Mouse (Mus musculus): ENCODE data around the gene Lpcat1. TPM values are rescaled to one million over a fixed set of nuclear protein-coding genes. Genes with fewer than 3 reads are reported as not detected.

The Lpcat1 gene
- polyA plus RNA-seq, 1 experiment from 2014 or later = 73.9 TPM

GRCm38 (mm10) chr13:73446076-73446475, 20.9 kb upstream of the Lpcat1 start:
- ChIA-PET CTCF (interaction anchor here (1.2 kb wide), 3 partner anchors 11 to 16 kb away, joined by 3 to 5 read pairs (median 3); no protein-coding TSS in a partner anchor), POLR2A (interaction anchor here (1.2 to 1.3 kb wide), 2 partner anchors 12 to 15 kb away, joined by 3 read pairs; no protein-coding TSS in a partner anchor)
- in situ Hi-C loops (cut with MboI; ENCODE audit: low pct_unique_long_range_greater_than_20kb) = no loop called here
- ATAC-seq = no peak
- H3K27me3 ChIP-seq = no peaks in the 10 kb centered on the region
- TF ChIP-seq CTCF (IDR thresholded peaks at IDR 0.05) = no peak
- DNase-seq (ENCODE audit: low read depth, low spot score) = no peak

GRCm38 (mm10) chr13:73446494-73446893, 20.5 kb upstream of the Lpcat1 start:
- POLR2A ChIA-PET = interaction anchor here (1.2 to 1.3 kb wide), 2 partner anchors 12 to 15 kb away, joined by 3 read pairs; no protein-coding TSS in a partner anchor
- ATAC-seq = peak; percentile 18

DNA sequence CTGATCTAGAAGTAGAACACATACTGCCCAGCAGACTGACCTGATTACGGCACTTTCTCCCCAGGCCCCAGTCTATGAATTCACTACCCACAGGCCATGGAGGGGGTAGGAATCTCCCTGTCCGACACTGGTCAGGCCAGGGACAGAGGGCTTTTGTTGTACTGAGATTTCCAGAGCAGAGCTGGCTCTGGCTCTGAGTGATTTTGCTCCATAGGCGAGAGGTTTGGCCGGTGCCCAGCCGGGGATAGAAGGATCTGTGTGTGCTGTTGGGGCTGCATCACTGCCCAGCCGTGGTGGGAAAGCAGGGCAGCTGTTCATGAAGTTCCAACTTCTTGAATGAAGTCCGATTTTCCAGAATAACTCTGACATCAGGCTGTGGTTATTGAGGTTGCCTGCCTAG, 20.1 kb upstream of the Lpcat1 start:
- ATAC-seq = peak; percentile 56
- POLR2A ChIA-PET = interaction anchor here (0.7 to 1.3 kb wide), 3 partner anchors 12 to 236 kb away, joined by 3 read pairs; no protein-coding TSS in a partner anchor
- in situ Hi-C loops (cut with MboI; ENCODE audit: low pct_unique_long_range_greater_than_20kb) = no loop called here

More at GRCm38 (mm10) chr13:73446494-73446893, 20.5 kb upstream of the Lpcat1 start:
- in situ Hi-C loops (cut with MboI; ENCODE audit: low pct_unique_long_range_greater_than_20kb) = no loop called here
- TF ChIP-seq CTCF (IDR thresholded peaks at IDR 0.05) = no peak
- DNase-seq (ENCODE audit: low read depth, low spot score) = no peak
- CTCF ChIA-PET = interaction anchor here (1.2 to 1.6 kb wide), 5 partner anchors 8 to 16 kb away, joined by 3 to 5 read pairs (median 3); no protein-coding TSS in a partner anchor
- no peaks in the 10 kb centered on the region for H3K27me3 ChIP-seq

DNA sequence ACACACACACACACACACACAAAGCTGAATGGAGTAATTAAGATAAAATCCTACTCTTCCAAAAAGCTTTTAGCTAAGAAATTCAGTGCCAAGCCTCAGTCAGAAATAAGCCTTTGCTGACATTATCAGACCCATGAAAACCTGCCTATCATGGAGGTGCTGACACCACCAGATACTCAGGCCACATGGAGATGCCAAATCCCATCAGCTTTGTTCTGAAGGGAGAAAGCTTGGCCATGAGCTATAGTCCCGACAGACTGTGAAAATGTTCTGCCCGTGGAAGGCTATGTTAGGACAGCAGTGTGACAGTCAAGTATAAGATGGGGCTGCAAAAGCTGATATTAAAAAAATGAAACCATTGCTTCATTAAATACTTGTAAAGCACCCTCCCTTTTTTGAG, 19.5 kb upstream of the Lpcat1 start:
- ATAC-seq = no peak
- CTCF ChIA-PET = interaction anchor here (1.2 to 1.6 kb wide), 3 partner anchors 9 to 17 kb away, joined by 3 to 5 read pairs (median 5); no protein-coding TSS in a partner anchor
- in situ Hi-C loops (cut with MboI; ENCODE audit: low pct_unique_long_range_greater_than_20kb) = no loop called here
- no peak for DNase-seq (ENCODE audit: low read depth, low spot score)
- POLR2A ChIA-PET = interaction anchor here (0.7 kb wide), 1 partner anchor 236 kb away, joined by 3 read pairs; no protein-coding TSS in a partner anchor
- H3K27me3 ChIP-seq = no peaks in the 10 kb centered on the region
- no peak for TF ChIP-seq CTCF (IDR thresholded peaks at IDR 0.05)

More for the DNA sequence above, 20.1 kb upstream of the Lpcat1 start:
- CTCF ChIA-PET = interaction anchor here (1.2 to 1.6 kb wide), 4 partner anchors 8 to 17 kb away, joined by 3 to 5 read pairs (median 4); no protein-coding TSS in a partner anchor
- DNase-seq (ENCODE audit: low read depth, low spot score) = no peak
- no peaks in the 10 kb centered on the region for H3K27me3 ChIP-seq
- TF ChIP-seq CTCF (IDR thresholded peaks at IDR 0.05) = no peak

DNA sequence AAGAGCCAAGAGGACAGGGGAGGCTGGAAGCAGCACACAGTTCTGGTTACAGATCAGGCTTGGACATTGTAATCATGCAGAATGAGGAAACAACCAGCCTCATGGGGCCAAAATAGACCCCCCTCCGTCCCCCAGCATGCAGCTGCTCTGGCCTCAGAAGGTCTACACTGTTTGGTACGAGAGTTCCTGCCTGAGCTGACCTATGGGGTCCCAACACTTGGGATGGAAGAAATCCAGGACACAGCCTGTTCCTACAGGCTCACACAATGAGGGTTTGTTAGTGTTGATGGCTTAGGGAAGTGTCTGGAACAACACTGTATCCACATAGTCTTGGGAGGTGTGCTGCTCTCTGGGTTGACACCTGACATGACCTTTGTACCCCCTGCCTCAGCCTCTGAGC, 18.8 kb upstream of the Lpcat1 start:
- POLR2A ChIA-PET = no interaction called here
- CTCF ChIA-PET = interaction anchor here (0.7 to 1.1 kb wide), 2 partner anchors 14 to 22 kb away, joined by 3 read pairs; no protein-coding TSS in a partner anchor
- DNase-seq (ENCODE audit: low read depth, low spot score) (no peak), ATAC-seq (no peak)
- H3K27me3 ChIP-seq = no peaks in the 10 kb centered on the region
- in situ Hi-C loops (cut with MboI; ENCODE audit: low pct_unique_long_range_greater_than_20kb) = no loop called here
- no peak for TF ChIP-seq CTCF (IDR thresholded peaks at IDR 0.05)

GRCm38 (mm10) chr13:73448723-73449122, 18.3 kb upstream of the Lpcat1 start:
- ChIA-PET CTCF (interaction anchor here (0.7 to 1.7 kb wide), 3 partner anchors 15 to 23 kb away, joined by 3 to 4 read pairs (median 3); no protein-coding TSS in a partner anchor), POLR2A (no interaction called here)
- DNase-seq (ENCODE audit: low read depth, low spot score) = no peak
- TF ChIP-seq CTCF (IDR thresholded peaks at IDR 0.05) = no peak
- in situ Hi-C loops (cut with MboI; ENCODE audit: low pct_unique_long_range_greater_than_20kb) = no loop called here
- no peaks in the 10 kb centered on the region for H3K27me3 ChIP-seq
- no peak for ATAC-seq

GRCm38 (mm10) chr13:73453503-73454217, 13.3 kb upstream of the Lpcat1 start:
- H3K27me3 ChIP-seq = no peaks in the 10 kb centered on the region
- no peak for DNase-seq (ENCODE audit: low read depth, low spot score)
- no peak for TF ChIP-seq CTCF (IDR thresholded peaks at IDR 0.05)
- ChIA-PET POLR2A (no interaction called here), CTCF (interaction anchor here (0.6 to 1.1 kb wide), 2 partner anchors 12 to 13 kb away, joined by 3 read pairs; no protein-coding TSS in a partner anchor)
- in situ Hi-C loops (cut with MboI; ENCODE audit: low pct_unique_long_range_greater_than_20kb) = no loop called here
- ATAC-seq = peak; percentile 76

DNA sequence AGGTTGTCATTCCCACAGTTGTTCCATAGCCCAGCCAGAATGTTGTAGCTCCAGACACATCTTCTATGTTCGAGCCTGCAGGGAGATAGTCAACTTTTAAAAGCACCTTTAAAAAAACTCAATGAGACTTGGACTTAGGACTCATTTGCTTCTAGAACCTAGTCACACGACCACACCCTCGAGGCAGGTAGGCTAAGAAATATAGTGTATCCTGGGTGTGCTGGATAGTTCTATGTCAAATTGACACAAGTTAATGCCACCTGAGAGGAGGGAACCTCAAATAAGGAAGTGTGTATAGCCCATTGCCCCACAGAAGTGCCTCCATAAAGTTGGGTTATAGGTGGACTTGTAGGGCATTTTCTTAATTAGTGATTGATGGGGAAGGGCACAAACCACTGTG, 11.7 kb upstream of the Lpcat1 start:
- DNase-seq (ENCODE audit: low read depth, low spot score) (no peak), ATAC-seq (no peak)
- in situ Hi-C loops (cut with MboI; ENCODE audit: low pct_unique_long_range_greater_than_20kb) = no loop called here
- no peak for TF ChIP-seq CTCF (IDR thresholded peaks at IDR 0.05)
- CTCF ChIA-PET = interaction anchor here (1.3 to 2.0 kb wide), 2 partner anchors 10 to 24 kb away, joined by 3 to 10 read pairs; partner anchors contain the start of gene Lpcat1
- H3K27me3 ChIP-seq = no peaks in the 10 kb centered on the region
- POLR2A ChIA-PET = interaction anchor here (0.6 kb wide), 1 partner anchor 29 kb away, joined by 3 read pairs; no protein-coding TSS in a partner anchor

GRCm38 (mm10) chr13:73457301-73457700, 9.7 kb upstream of the Lpcat1 start:
- TF ChIP-seq CTCF (IDR thresholded peaks at IDR 0.05) = no peak
- in situ Hi-C loops (cut with MboI; ENCODE audit: low pct_unique_long_range_greater_than_20kb) = no loop called here
- H3K27me3 ChIP-seq = no peaks in the 10 kb centered on the region
- CTCF ChIA-PET = interaction anchor here (0.6 kb wide), 1 partner anchor 15 kb away, joined by 3 read pairs; no protein-coding TSS in a partner anchor
- no peak for ATAC-seq
- DNase-seq (ENCODE audit: low read depth, low spot score) = no peak
- POLR2A ChIA-PET = no interaction called here

DNA sequence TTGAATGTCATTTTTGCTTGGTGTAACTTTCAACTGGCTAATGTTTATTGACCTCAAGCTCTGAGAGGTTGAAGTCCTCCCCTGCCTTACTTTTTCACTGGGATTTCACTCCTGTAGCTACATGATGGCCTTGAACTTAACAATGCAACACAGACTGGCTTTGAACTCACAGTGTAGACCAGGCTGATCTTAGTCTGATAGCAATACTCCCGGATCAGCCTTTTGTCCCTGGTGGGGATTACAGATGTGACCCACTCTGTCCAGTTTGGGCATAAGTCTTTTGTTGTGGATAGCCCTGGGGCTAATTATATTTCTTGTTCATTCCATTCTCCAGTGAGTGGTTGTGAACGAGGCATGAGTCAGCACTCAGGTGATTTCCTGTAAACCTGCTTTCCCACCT, 9.3 kb upstream of the Lpcat1 start:
- ChIA-PET CTCF (interaction anchor here (0.6 kb wide), 1 partner anchor 16 kb away, joined by 3 read pairs; no protein-coding TSS in a partner anchor), POLR2A (no interaction called here)
- in situ Hi-C loops (cut with MboI; ENCODE audit: low pct_unique_long_range_greater_than_20kb) = no loop called here
- no peak for TF ChIP-seq CTCF (IDR thresholded peaks at IDR 0.05)
- no peaks in the 10 kb centered on the region for H3K27me3 ChIP-seq
- DNase-seq (ENCODE audit: low read depth, low spot score) (no peak), ATAC-seq (no peak)

- DNase-seq (ENCODE audit: low read depth, low spot score) (no peak), ATAC-seq (no peak)
- ChIA-PET POLR2A (no interaction called here), CTCF (no interaction called here)
- in situ Hi-C loops (cut with MboI; ENCODE audit: low pct_unique_long_range_greater_than_20kb) = no loop called here
- H3K27me3 ChIP-seq = no peaks in the 10 kb centered on the region
- TF ChIP-seq CTCF (IDR thresholded peaks at IDR 0.05) = no peak
These were observed 8.3 kb upstream of the Lpcat1 start for GRCm38 (mm10) chr13:73458719-73459118.

Data from Patski (cell line).